Mouse (Mus musculus) bone marrow, adult 2 months (tissue): ENCODE results near the gene Snx18. TPM values are rescaled to one million over a fixed set of nuclear protein-coding genes. Genes with fewer than 3 reads are reported as not detected.

Source experiments
- H3K27ac ChIP-seq: fragments of 200-500 bp; 2 replicates; pipeline ENCODE4 v1.5.1; 2012; ENCODE audit warnings: low read depth, mild to moderate bottlenecking, control low read depth, inconsistent platforms, low read length; ENCODE audit not compliant: control insufficient read depth, poor library complexity, insufficient read depth
- H3K4me1 ChIP-seq: fragments of 200-500 bp; 2 replicates; pipeline ENCODE4 v1.6.1; 2011; ENCODE audit warnings: low read length; ENCODE audit not compliant: control insufficient read depth, insufficient read depth
- H3K4me3 ChIP-seq: fragments of 200-500 bp; replicated peaks from 2 replicates; pipeline ENCODE3; 2011; ENCODE audit warnings: mild to moderate bottlenecking, low read depth, low read length, control low read depth; ENCODE audit not compliant: control insufficient read depth
- CTCF ChIP-seq: fragments of 200-500 bp; IDR thresholded peaks from 2 replicates; pipeline ENCODE4 v1.5.1; 2011; ENCODE audit warnings: low read length, control low read depth; ENCODE audit not compliant: control insufficient read depth, insufficient read depth
- POLR2A ChIP-seq: fragments of 200-500 bp; IDR thresholded peaks from 2 replicates; pipeline ENCODE4 v1.6.1; 2011; ENCODE audit warnings: low read depth, mild to moderate bottlenecking, control low read depth, low read length, borderline replicate concordance; ENCODE audit not compliant: control insufficient read depth
- WGBS: fragments of 180-500 bp; shearing (Covaris S2); methylation state at CpG from one replicate; pipeline ENCODE4 v1.1.7; 2018; 5-methylcytosine and 5-hydroxymethylcytosine counted together
- polyA plus RNA-seq: library from polyadenylated mRNA; stranded (reverse); fragments of >200 nt; gene quantifications from 2 replicates; pipeline ENCODE4 v1.2.4, GENCODE M21; 2011; ENCODE audit warnings: low replicate concordance; ENCODE audit not compliant: missing spikeins, insufficient read depth, insufficient read length

Snx18 gene
- polyA plus RNA-seq, 1 experiment = 22.1 TPM

GRCm38 (mm10) chr13:113655511-113655910 is 37.1 kb upstream of the Snx18 start:
- 80% methylated on average over 4 of the region's 4 CpGs for WGBS
- H3K27ac ChIP-seq = no peak overlapping the region
- no peak overlapping the region for H3K4me3 ChIP-seq

DNA sequence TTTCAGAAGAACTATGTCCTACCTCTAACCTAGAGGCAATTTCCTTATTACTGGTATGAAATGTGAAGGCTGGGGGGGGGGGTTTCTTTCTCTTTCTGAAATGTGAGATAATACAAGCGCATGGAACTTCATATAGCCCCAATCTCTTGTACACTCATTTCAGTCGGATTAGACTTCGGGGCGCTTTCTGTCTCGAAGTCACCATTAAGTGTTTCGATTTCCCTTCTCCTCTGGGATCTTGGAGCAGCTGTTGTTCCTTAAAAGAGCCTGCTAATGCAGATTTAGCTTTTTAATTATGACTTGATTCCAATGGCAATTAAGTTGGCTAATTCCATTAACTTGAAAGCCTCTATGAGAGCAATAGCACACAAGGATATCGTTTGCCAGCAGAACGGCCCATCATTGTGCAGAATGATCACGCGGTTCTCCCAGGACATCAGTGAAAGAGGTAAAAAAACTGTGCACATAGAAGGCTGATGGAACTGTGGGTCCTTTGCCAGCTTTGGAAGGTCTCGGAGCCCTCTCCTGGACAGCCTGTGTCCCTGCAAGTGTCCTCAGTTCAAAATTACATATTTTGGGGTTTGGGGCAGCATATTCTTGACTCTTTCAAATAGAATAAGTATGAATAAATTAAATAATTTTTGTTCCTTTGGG is 22.7 kb upstream of the Snx18 start:
- H3K4me3 ChIP-seq = no peak overlapping the region
- H3K4me1 ChIP-seq = peaks cover 1% of the 10 kb centered on the region; the same call in 1 of the 2 replicates
- H3K27ac ChIP-seq = no peak overlapping the region
- TF ChIP-seq POLR2A (no peak), CTCF (no peak; the same call in 1 of the 2 replicates)
- WGBS = 84% methylated on average over 11 of the region's 11 CpGs

More at GRCm38 (mm10) chr13:113655511-113655910, 37.1 kb upstream of the Snx18 start:
- H3K4me1 ChIP-seq = no peaks in the 10 kb centered on the region; the same call in 1 of the 2 replicates
- no peak for TF ChIP-seq CTCF
- TF ChIP-seq POLR2A = no peak

GRCm38 (mm10) chr13:113638914-113639313 is 20.6 kb upstream of the Snx18 start:
- Histone ChIP-seq H3K4me3 (no peak overlapping the region), H3K4me1 (peaks cover 1% of the 10 kb centered on the region; the same call in 1 of the 2 replicates)
- 6% methylated on average over 7 of the region's 7 CpGs for WGBS

GRCm38 (mm10) chr13:113635799-113636222 is 17.4 kb upstream of the Snx18 start:
- Histone ChIP-seq H3K27ac (no peak overlapping the region), H3K4me3 (peak overlapping the region; percentile 52), H3K4me1 (peaks cover 1% of the 10 kb centered on the region; the same call in 1 of the 2 replicates)
- TF ChIP-seq POLR2A = no peak
- TF ChIP-seq CTCF = no peak
- 5% methylated on average over 17 of the region's 17 CpGs for WGBS

More at GRCm38 (mm10) chr13:113638914-113639313, 20.6 kb upstream of the Snx18 start:
- TF ChIP-seq CTCF = no peak
- no peak for TF ChIP-seq POLR2A
- no peak overlapping the region for H3K27ac ChIP-seq

- TF ChIP-seq POLR2A = no peak
- no peak for TF ChIP-seq CTCF
- Histone ChIP-seq H3K4me3 (no peak overlapping the region), H3K4me1 (peaks cover 1% of the 10 kb centered on the region; the same call in 1 of the 2 replicates), H3K27ac (no peak overlapping the region)
- 70% methylated on average over 15 of the region's 15 CpGs for WGBS
Observed at GRCm38 (mm10) chr13:113634732-113635481, 16.5 kb upstream of the Snx18 start.

GRCm38 (mm10) chr13:113632506-113632905 is 14.1 kb upstream of the Snx18 start:
- WGBS = 45% methylated on average over 6 of the region's 6 CpGs
- no peaks in the 10 kb centered on the region; the same call in 1 of the 2 replicates for H3K4me1 ChIP-seq

GRCm38 (mm10) chr13:113627601-113628000 is 9.2 kb upstream of the Snx18 start:
- Histone ChIP-seq H3K4me1 (no peaks in the 10 kb centered on the region), H3K4me3 (no peak overlapping the region), H3K27ac (no peak overlapping the region)
- WGBS = 75% methylated on average over 8 of the region's 8 CpGs
- TF ChIP-seq CTCF (no peak), POLR2A (no peak)

More at GRCm38 (mm10) chr13:113632506-113632905, 14.1 kb upstream of the Snx18 start:
- Histone ChIP-seq H3K27ac (no peak overlapping the region), H3K4me3 (no peak overlapping the region)
- TF ChIP-seq CTCF = no peak

GRCm38 (mm10) chr13:113622865-113623255 is 4.5 kb upstream of the Snx18 start:
- Histone ChIP-seq H3K4me3 (no peak overlapping the region), H3K4me1 (no peaks in the 10 kb centered on the region), H3K27ac (no peak overlapping the region)
- TF ChIP-seq POLR2A = no peak
- TF ChIP-seq CTCF = no peak
- 26% methylated on average over 8 of the region's 8 CpGs for WGBS
